Mouse (Mus musculus): ENCODE results near the gene Rilp.
A peak's percentile ranks its signal among the peaks of the same experiment; 100 is the strongest.
"Not testable (repeated sequence)": the region's sequence is repeated elsewhere in the genome, so short reads cannot be mapped to it uniquely, and the experiment has no call there.

Rilp gene

GRCm38 (mm10) chr11:75533314-75534015, 23.6 kb downstream of the Rilp start:
- DNase-seq (ENCODE audit: low spot score), result no peak

- DNase-seq (ENCODE audit: low spot score), result no peak
Measured at GRCm38 (mm10) chr11:75534286-75535033, 24.6 kb downstream of the Rilp start.

GRCm38 (mm10) chr11:75535106-75535795, 25.4 kb downstream of the Rilp start:
- no peak for DNase-seq (ENCODE audit: low spot score)

GRCm38 (mm10) chr11:75536255-75537024, 26.5 kb downstream of the Rilp start:
- DNase-seq (ENCODE audit: low spot score), result no peak

- no peak for DNase-seq (ENCODE audit: low spot score)
Measured at GRCm38 (mm10) chr11:75537025-75537414, 27.1 kb downstream of the Rilp start.

GRCm38 (mm10) chr11:75537491-75538183, 27.7 kb downstream of the Rilp start:
- DNase-seq (ENCODE audit: low spot score), result peak; percentile 51

GRCm38 (mm10) chr11:75538184-75538969, 28.5 kb downstream of the Rilp start:
- no peak for DNase-seq (ENCODE audit: low spot score)

GRCm38 (mm10) chr11:75538970-75539299, 29.0 kb downstream of the Rilp start:
- no peak for DNase-seq (ENCODE audit: low spot score)

- DNase-seq (ENCODE audit: low spot score), result no peak
Measured at GRCm38 (mm10) chr11:75540209-75540608, 30.3 kb downstream of the Rilp start.

GRCm38 (mm10) chr11:75540710-75541581, 31.1 kb downstream of the Rilp start:
- no peak for DNase-seq (ENCODE audit: low spot score)

GRCm38 (mm10) chr11:75544713-75545112, 34.8 kb downstream of the Rilp start:
- DNase-seq (ENCODE audit: low spot score), result no peak

GRCm38 (mm10) chr11:75546057-75546456, 36.2 kb downstream of the Rilp start:
- no peak for DNase-seq (ENCODE audit: low spot score)

- DNase-seq (ENCODE audit: low spot score), result no peak
Measured at GRCm38 (mm10) chr11:75549658-75550111, 39.8 kb downstream of the Rilp start.

GRCm38 (mm10) chr11:75550200-75550946, 40.5 kb downstream of the Rilp start:
- peak; percentile 43 for DNase-seq (ENCODE audit: low spot score)

GRCm38 (mm10) chr11:75551321-75551720, 41.4 kb downstream of the Rilp start:
- DNase-seq (ENCODE audit: low spot score), result no peak

GRCm38 (mm10) chr11:75551961-75552441, 42.1 kb downstream of the Rilp start:
- DNase-seq (ENCODE audit: low spot score), result no peak

GRCm38 (mm10) chr11:75552906-75553482, 43.1 kb downstream of the Rilp start:
- no peak for DNase-seq (ENCODE audit: low spot score)

GRCm38 (mm10) chr11:75556006-75556405, 46.1 kb downstream of the Rilp start:
- not testable (repeated sequence) for DNase-seq (ENCODE audit: low spot score)
